Mouse (Mus musculus): ENCODE data around the gene Ebf4. TPM values are rescaled to one million over a fixed set of nuclear protein-coding genes. Genes with fewer than 3 reads are reported as not detected.

Gene Ebf4
- total RNA-seq, 2 experiments from 2014 or later, result not detected

Other genes starting within 250 kb of the Ebf4 start
- not detected in 2 replicates for gene Tgm6, start 182.8 kb upstream of the Ebf4 start, total RNA-seq (2015)
- not detected in 2 replicates for gene Tgm6, start 182.8 kb upstream of the Ebf4 start, total RNA-seq (2017)
- gene Snrpb, start 115.8 kb upstream of the Ebf4 start, total RNA-seq (2015), result 269 and 277 TPM in 2 replicates
- 178 and 224 TPM in 2 replicates for gene Snrpb, start 115.8 kb upstream of the Ebf4 start, total RNA-seq (2017)
- not detected in 2 replicates for gene Tmc2, start 100.0 kb upstream of the Ebf4 start, total RNA-seq (2015)
- not detected in 2 replicates for gene Tmc2, start 100.0 kb upstream of the Ebf4 start, total RNA-seq (2017)
- gene Nop56, start 20.7 kb upstream of the Ebf4 start, total RNA-seq (2015), result 433 and 507 TPM in 2 replicates
- 455 and 508 TPM in 2 replicates for gene Nop56, start 20.7 kb upstream of the Ebf4 start, total RNA-seq (2017)
- gene Idh3b, start 10.6 kb upstream of the Ebf4 start, total RNA-seq (2015), result 160 and 172 TPM in 2 replicates
- gene Idh3b, start 10.6 kb upstream of the Ebf4 start, total RNA-seq (2017), result 108 and 165 TPM in 2 replicates
- 0.29 and 1.9 TPM in 2 replicates for gene Cpxm1, start 102.4 kb downstream of the Ebf4 start, total RNA-seq (2015)
- 0.58 and 2.9 TPM in 2 replicates for gene Cpxm1, start 102.4 kb downstream of the Ebf4 start, total RNA-seq (2017)
- gene Gm28372, start 110.1 kb downstream of the Ebf4 start, total RNA-seq (2015), result not detected in 2 replicates
- not detected in 2 replicates for gene Gm28372, start 110.1 kb downstream of the Ebf4 start, total RNA-seq (2017)
- not detected in 2 replicates for gene 1700020A23Rik, start 110.1 kb downstream of the Ebf4 start, total RNA-seq (2015)
- gene 1700020A23Rik, start 110.1 kb downstream of the Ebf4 start, total RNA-seq (2017), result not detected in 2 replicates
- not detected in 2 replicates for gene Tmem239, start 111.3 kb downstream of the Ebf4 start, total RNA-seq (2015)
- gene Tmem239, start 111.3 kb downstream of the Ebf4 start, total RNA-seq (2017), result not detected in 2 replicates
- gene Vps16, start 129.2 kb downstream of the Ebf4 start, total RNA-seq (2015), result 102 and 115 TPM in 2 replicates
- gene Vps16, start 129.2 kb downstream of the Ebf4 start, total RNA-seq (2017), result 124 and 152 TPM in 2 replicates
- 10.3 and 15.5 TPM in 2 replicates for gene Pced1a, start 129.5 kb downstream of the Ebf4 start, total RNA-seq (2015)
- 11.7 and 13.6 TPM in 2 replicates for gene Pced1a, start 129.5 kb downstream of the Ebf4 start, total RNA-seq (2017)
- 47.2 and 67.1 TPM in 2 replicates for gene Ptpra, start 155.1 kb downstream of the Ebf4 start, total RNA-seq (2015)
- gene Ptpra, start 155.1 kb downstream of the Ebf4 start, total RNA-seq (2017), result 123 and 143 TPM in 2 replicates